Mouse (Mus musculus) naive thymus-derived CD4-positive, alpha-beta T cell, adult 2 months (primary cell): ENCODE results near the gene Abr.

Experiments used
- DNase-seq: peaks from one replicate; pipeline ENCODE4 v3.0.0-alpha.2; 2011; ENCODE audit warnings: low read depth

Gene Abr

DNA sequence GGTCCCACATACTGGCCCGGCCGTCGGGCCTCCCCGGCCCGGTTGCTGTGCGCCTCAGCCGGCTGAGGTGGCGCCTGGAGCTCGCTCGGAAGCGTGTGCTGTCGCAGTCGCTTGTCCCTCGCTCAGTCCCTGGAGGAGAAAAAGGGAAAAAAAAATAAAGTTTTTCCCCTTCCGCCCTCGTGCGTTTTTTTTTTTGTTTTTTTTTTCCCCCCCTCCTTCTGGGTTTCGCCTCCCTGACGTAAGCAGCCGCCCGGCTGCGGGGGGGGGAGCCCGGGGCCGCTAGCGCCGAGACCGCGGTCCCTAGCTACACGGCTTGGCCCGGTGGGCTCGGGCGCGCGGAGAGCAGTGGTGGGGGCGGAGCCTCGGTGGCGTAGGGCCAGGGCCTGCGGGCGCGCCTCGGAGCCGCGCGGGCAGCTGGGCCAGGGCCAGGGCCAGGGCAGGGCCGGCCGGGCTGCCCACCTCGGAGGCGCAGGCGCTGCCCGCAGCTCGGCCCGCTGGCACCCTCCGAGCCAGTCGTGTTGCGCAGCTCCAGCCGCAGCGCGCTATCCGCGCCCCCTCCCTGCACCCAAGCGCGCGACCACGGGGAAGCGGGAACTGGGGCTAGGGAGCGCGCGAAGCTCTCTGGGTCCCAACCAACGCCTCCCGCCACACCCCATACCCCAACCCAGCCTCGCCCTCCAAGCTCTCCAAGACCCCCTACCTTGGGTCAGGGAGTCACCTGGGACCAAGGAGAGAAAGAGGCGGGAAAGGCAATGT, 1.3 kb upstream of the Abr start:
- no peak for DNase-seq

DNA sequence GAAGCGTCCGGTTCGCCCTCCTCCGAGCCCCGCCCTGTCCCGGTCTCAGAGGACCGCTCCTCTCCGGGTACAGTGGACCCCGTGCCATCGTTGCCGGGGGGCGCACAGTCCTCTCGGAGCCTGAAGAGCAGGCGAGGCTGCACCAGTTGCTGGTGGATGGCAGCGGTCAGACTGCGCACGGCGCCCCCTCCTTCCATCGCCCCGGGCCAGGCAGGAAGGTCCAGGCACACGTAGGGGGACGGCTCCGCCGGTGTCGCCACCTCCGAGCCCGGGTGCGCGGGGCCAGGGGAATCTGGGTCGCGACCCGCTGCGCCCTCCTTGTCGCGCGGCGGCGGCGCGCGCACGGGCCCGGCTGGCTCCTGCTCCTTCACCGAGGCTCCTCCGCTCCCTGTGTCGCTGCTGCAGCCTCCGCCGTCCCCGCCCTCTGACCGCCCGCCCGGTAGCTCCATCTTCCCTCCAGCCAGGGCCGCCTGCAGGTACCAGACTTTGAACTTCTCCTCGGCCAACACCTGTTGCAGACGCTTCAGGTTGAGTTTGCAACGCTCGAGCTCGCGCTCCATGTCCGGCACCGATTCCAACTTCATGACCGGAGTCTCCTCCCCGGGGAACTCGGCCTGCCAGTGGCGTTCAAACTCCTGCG, 572 bp upstream of the Abr start:
- no peak for DNase-seq

DNA sequence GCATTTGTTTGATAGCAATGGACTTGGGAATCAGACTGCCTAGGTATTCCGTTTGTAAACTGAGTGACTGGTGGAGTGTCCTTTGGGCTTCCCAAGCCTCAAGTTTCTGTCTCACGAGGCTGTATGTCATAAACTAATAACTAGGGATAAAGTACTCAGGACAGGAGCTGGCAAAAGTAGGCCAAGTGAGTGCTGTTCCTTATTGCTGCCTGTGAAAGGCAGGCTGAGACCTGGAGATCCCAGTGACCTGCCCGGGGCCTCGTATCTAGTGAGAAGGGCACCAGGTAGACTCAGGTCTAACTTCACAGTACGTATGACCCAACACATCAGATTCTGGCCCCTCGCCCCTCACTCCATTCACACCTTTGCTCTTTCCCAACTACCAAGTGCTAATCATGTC, 4.0 kb downstream of the Abr start:
- DNase-seq: no peak

DNA sequence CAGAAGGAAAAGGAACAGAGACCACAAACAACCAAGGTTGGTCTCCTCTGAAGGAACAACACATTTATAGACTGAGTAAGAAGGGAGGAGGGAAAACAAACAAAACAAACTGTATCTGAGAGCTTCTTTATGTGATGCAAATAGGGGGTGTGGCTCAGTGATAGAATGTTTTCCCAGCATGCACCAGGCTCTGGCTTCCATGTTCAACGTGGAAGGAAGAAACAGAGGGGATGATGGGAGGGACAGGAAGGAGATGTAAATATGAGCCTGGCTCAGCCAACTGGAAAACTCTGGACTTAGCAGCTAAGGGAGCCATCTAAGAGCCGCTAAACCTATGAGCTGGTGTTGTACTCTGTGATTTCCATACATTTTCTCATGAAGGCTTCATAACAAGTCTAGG, 7.9 kb downstream of the Abr start:
- DNase-seq: no peak

DNA sequence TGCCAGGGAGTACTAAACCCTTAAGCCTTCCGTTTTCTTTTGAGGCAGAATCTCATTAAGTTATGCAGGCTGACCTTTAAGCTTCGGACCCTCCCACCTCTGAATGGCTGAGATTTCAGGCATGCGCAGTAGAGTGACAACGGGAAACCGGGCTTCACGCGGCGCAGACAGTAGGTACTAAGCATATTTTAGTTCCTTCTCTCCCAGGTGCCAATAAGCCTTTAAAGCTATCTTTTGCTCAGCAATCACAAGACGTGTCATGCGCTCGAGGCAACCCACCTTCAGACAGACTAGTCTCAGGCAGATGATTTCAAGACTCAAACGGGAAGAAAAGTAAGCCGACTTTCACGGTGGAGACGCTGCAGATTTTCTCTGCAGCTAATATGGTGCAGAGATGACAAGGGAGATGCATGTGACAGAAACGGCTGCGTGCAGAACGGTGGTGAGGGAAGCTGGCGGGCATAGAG, 9.4 kb downstream of the Abr start:
- DNase-seq: no peak

DNA sequence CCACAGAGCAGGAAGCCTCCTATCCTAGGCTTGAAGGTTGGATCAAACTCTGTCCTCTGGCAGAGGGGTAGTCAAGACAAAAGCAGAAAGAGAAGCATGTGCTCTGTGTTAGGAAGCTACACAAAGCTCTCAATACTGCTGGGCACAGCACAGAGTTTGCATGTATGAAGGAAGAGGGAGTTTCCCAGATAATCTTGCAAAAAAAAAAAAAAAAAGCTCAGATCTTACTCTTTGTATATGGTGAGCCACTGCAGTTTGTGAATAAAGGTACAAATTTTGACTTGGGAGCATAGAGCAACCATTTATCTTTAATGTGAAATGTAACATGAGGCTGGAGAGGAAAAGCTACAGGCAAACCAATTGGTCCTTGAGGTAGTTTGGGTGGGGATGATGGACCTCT, 11.2 kb downstream of the Abr start:
- DNase-seq: no peak

DNA sequence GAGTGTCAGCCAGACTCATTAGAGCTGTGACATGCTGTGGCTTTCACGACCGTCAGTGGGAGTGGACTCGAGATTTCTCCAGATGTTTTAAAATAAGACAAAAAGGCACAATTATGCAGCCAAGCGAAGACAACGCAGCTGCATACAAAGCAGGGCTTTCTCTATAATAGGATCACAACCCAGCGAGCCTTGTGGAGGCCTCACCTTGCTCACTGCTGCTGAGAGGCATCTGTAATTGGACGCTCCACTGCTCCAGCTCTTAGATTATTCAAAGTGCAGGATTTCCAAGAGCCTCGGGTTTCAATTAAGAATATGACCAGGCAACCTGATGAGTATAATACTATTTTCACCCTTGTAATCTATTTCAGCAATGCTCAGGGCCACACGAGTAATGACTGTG, 15.6 kb downstream of the Abr start:
- no peak for DNase-seq

DNA sequence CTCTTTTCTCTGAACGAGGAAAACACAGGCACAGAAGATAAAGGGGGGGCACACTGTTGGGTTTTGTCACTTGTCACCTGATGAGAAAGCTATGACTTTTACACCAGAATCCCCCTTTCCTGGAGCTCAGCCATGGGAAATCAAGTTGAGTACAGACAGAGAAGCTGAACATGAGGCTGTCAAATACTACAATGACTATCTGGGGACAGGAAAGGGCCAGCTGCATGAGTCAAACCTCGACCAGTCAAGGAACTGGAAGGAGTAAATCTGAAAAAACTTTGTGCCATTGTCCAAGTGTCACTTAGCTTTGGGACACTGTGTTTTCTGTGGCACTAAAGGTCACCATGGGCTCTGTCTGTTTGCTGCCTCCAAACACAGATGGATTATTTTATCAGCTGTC, 22.9 kb downstream of the Abr start:
- no peak for DNase-seq

DNA sequence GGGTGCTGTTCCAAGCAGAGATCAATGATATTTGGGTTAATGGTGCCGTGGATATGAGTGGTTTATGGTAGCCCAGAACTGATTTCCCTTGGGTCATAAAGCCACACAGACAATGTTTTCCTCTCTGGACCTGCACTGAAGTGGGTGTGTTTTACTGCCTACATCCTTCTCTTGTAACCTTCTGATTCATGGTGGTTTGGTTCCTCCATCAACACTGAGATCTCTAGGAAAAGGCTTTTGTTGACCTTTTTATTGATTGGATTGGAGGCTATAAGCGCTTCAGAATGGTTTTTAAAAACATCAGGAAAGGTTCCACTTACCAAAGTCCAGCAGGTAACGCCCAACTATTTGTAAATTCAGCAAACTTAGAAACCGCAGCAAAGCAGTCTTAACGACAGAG, 23.4 kb downstream of the Abr start:
- DNase-seq: no peak

DNA sequence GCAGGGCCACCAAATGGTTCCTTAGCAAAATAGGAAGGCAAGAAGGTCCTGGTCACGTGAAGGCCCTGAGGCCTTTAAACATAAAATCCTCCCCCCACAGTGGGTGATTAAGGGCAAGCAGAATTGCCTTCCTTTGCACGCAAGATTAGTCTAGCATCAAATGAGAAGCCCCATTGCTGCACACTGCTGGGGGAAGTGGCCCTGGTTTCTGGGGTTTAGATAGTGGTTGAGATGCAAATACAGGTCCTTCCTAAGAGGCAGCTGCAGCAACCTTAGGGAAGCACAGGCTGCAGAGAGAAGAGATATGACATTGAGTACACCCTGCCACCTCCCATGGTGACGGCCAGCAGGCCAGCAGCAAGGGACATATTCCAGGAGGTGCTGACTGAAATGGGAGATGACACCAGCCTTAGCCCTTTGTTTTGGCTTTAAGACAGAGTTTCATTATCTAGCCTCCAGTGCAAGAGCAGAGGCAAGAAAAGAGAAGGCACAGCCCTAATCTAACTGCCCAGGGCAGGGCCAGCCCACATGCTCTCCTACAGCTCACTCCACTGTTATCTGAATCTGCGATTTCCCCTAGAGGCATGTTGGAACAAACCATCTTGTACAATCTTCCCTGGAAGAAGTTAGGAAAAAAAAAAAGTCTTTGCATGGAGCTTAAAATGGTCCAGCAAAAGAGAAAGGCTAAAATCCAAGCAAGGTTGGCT, 28.3 kb downstream of the Abr start:
- DNase-seq: no peak

DNA sequence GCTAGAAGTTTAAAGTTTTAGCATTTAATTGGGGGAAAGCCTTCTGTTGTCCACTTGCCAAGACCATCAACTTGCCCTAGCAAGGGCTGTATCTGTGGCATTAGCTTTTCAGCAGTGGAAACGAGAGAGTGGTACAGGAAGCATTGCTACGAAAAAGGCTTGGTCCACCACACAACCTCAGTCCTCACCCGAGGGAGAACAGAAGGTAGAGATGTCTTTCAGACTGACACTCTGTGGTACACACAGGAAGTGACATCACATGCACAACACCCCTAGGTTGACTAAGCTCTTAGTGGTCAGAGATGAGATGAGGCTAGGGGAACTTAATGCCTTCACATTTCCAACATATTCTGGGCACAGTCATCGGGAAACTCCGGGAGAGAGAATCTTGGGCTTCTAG, 32.4 kb downstream of the Abr start:
- no peak for DNase-seq

DNA sequence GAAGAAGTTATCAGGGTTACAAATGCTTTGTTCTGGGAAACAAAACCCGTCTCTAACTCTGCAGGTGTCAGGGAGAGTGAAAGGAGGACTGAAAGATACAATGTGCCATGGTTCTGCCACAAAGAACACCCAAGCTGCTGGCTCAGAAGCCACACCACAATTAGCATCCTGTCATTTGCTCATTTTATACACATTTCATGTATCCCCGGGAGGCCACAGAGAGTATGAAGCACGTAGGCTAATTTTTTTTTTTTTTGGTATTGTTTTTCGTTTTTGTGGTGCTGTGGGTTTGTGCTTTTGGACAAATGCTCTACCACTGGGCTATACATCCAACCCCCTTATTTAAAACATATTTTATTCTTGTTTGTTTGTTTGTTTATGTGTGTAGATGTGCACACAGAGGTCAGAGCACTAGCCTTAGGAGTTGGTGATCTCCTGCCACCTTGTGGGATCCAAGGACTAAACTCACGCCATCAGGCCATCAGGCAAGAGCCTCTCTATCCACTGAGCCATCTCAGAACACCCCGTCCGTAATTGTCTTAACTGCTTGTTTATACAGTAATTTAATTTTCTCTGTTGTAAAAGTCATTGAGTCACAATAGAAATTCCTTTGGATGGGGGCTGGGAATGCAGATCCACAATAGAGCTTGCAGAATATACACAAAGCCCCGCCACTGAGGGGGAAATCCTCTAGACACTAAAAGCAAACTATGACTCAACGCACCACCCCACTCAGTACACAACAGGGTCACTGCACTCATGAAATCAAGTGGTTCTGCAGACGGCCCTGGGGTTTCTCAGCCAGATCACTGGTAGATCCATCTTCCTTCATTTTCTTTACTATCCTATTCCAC, 33.3 kb downstream of the Abr start:
- no peak for DNase-seq

DNA sequence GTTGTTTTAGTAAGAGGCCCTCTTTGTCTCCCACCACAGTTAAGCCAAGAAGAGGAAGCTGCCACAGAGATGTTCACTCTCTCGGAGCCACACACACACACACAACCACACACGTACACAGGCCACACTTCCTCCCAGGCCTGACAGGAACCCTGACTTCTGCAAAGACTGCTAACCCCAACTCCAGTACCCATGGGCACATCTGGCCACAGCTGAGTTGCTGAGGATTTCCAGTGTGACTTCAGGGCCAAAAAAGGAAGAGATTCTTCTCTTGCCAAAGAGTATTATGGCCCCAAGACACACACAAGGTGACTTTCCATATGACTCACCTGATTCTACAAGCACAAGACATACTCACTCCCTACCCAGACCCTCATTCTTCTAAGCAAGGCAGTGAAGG, 34.1 kb downstream of the Abr start:
- DNase-seq: no peak

DNA sequence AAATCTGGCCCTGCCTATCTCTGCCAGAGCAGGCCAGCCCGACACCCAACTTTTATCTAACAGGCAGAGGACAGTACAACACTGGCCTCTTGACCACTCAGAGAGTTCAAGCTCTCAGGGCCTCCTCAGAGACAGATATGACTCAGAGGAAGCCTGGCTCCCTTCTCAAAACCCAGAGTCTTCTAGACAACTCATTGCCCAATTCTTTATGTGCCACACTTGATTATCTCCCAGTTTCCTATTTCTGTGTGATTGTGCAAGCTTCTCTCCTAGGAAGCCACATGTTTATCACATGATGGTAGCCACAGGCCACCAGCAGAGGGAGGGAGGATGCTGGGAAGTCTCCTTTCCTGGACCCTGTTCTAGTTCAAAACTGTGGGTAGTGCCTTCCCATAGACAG, 34.8 kb downstream of the Abr start:
- DNase-seq: no peak

DNA sequence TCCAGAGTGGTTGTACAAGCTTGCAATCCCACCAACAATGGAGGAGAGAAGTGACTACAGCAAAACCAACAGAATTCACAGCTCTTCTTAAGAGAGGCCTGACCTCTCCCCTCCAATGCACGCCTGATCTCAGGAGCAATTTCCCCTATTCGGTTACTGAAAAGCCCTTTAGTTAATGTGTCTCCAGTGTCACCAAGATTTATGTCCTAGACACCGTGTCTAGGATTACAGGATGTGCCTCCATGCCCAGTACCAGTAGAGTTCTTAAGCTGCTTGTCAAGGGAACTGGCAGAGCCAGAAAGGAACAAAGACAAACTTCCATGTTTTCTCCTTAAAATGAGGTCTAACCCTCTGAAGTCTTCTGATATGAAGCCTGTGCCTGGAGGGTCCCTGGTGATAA, 36.0 kb downstream of the Abr start:
- no peak for DNase-seq

DNA sequence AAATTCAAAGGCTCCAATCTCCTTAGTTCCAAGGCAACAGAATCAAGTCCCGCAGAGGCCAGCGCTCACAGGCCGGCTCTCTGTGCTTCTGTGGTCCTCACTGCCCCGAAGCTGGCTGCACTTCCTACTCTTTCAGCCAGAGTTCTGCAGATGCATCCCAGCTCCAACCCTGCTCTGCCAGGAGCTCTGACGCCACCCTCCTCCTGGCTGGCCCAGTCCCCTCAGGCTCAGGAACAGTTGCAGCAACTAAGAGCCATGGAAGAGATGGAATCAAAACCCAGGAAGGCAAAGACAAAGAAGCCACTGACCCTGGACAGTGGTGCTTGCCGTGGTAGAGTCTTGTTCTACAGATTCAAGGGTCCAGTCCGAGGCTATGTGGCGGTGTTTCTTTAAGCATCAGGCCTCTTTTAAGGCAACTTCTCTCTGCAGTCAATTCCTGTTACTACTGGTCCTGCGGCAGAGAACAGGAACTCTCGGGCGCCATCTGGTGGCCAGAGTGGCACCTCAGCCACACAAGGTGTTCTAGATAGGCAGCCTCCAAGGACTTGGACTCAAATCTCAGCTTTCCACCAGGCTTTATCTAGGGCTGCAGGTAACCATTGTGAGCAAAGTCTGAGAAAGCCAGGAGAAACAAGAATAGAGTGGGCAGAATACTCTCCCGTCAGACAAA, 44.4 kb downstream of the Abr start:
- peak; percentile 86 for DNase-seq

DNA sequence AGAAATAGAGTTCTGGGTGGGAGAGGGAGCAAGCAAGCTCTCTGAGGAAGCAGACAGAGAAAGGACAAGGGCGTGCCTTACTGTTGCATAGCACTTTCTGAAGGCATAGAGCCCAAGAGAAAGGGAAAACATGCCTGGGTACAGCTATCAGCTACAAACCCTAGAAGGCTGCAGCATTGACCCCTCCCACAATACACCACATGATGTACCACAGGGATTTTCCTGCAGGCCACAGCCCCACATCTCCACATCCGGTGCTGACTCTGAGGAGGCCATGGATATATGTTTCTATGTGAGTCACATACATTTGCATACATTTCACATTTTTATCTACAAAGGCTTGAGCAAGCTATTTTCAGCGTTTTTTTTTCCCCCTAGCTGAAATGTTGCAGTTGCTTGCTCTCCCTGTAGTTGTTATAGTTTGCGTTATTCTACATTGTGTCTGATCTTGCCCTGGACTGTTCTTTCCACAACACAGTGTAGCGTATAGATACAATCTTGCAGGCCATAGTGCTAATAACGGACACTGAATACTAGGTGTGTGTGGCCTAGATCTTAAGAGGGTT, 49.2 kb downstream of the Abr start:
- DNase-seq: no peak

DNA sequence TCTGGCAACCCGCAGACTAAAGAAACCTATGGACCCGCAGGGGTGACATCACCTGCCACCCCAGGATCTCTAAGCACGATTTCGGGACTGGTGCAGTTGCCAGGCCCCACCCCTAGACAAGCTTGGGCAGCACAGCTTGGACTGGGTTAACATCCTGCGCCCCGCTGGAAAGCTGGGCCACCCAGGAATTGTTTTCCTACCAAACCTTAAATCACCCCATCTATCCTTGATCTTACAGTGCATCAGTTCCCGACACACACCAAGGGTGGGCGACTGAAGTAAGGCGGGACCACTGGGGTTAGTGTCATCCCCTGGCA, 50.5 kb downstream of the Abr start:
- DNase-seq: no peak

DNA sequence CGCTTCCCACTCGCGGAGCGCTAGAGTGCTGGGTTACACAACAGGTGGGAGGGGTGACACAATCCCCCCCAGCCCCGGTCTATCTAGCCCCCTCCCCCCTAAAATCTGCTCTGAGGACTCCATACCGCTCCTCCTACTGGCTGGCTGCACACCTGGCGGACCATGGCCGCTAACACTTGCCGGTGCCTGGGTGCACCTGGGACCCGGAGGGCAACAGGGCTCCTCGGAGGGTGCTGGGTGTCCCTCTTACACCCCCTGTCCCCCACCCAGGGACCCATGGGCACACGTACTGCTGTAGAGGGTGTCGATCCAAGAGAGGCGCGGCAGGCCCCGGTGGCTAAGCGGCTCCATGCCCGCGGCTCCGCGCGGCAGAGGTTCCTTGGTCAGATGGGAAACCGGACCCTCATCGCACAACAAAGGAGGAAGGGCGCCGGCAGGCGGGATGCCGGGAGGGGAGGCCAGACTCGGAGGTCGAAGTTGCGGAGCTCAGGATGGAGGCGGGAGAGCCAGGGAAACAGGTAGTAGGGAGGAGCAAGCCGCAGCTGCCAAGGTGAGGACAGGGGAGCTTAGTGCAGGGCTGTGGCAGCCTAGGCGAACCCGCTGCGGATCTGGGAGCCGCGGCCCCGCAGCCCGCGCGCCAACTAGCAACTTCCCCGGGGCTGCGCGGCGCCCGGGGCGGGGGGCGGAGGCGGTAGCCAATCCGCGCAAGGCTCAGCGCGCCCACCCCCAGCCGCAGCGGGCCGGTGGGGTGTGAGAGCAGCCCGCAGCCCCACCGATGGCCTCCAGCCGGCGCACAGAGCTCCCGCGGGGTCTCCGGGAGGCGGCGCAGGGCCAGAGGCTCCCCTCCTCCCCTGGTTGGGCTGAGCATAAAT, 51.1 kb downstream of the Abr start:
- no peak for DNase-seq

DNA sequence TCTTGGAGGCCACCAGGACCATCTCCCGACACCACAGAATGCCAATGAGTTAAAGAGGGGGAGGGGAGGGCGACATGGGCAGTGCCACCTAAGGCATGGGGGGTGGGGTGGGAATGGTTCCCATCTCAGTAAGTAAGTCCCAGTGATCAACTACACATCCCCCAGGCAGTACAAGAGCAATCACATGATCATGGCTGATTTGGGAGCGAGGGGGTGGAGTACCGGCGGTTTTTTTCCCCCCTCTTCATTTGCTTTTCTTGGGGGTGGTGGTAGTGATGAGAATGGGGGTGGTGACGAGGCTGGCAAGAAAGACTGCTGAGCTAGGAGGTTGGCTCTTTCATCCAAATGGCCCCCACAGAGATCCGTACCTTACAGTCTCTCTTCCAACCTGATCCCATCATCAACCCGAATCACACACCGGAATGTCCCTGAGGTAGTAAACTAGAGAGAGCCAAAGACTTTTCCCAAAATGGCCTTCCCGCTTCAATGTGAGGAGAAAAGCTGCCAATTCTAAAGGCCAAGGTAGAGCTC, 51.8 kb downstream of the Abr start:
- no peak for DNase-seq
